Mouse (Mus musculus): ENCODE measurements around the gene Tmem221. TPM values are rescaled to one million over a fixed set of nuclear protein-coding genes. Genes with fewer than 3 reads are reported as not detected.

Gene Tmem221
- polyA plus RNA-seq, 1 experiment from 2014 or later: 0.53 TPM

- no peak for ATAC-seq (ENCODE audit: low read depth)
- 55% methylated on average over 1 of the region's 1 CpGs for WGBS (ENCODE audit: insufficient replicate concordance)
These were observed 16.3 kb upstream of the Tmem221 start for GRCm38 (mm10) chr8:71575020-71575419.

GRCm38 (mm10) chr8:71574426-71574825, 15.8 kb upstream of the Tmem221 start:
- ATAC-seq (ENCODE audit: low read depth) (no peak), DNase-seq (no peak)
- Histone ChIP-seq H3K9me3 (replicated peaks) (no peaks in the 10 kb centered on the region), H3K9ac (no peak overlapping the region), H3K27ac (no peak overlapping the region), H3K36me3 (no peaks in the 10 kb centered on the region), H3K4me1 (replicated peaks) (peaks cover 18% of the 10 kb centered on the region), H3K27me3 (peaks cover 23% of the 10 kb centered on the region), H3K4me3 (replicated peaks) (no peak overlapping the region), H3K4me2 (no peak overlapping the region)
- WGBS (ENCODE audit: insufficient replicate concordance): 65% methylated on average over 7 of the region's 7 CpGs

More at GRCm38 (mm10) chr8:71575020-71575419, 16.3 kb upstream of the Tmem221 start:
- H3K36me3 ChIP-seq: no peaks in the 10 kb centered on the region
- no peak overlapping the region for H3K4me3 ChIP-seq (replicated peaks)
- H3K27ac ChIP-seq: no peak overlapping the region
- no peak for DNase-seq
- H3K4me1 ChIP-seq (replicated peaks): peaks cover 12% of the 10 kb centered on the region
- no peaks in the 10 kb centered on the region for H3K9me3 ChIP-seq (replicated peaks)
- no peak overlapping the region for H3K4me2 ChIP-seq
- no peak overlapping the region for H3K9ac ChIP-seq
- H3K27me3 ChIP-seq: peaks cover 17% of the 10 kb centered on the region

- no peak overlapping the region for H3K4me2 ChIP-seq
- H3K27ac ChIP-seq: no peak overlapping the region
- H3K4me1 ChIP-seq (replicated peaks): peaks cover 26% of the 10 kb centered on the region
- no peak overlapping the region for H3K9ac ChIP-seq
- DNase-seq: no peak
- no peaks in the 10 kb centered on the region for H3K36me3 ChIP-seq
- no peaks in the 10 kb centered on the region for H3K9me3 ChIP-seq (replicated peaks)
- H3K4me3 ChIP-seq (replicated peaks): no peak overlapping the region
- ATAC-seq (ENCODE audit: low read depth): no peak
- WGBS (ENCODE audit: insufficient replicate concordance): 72% methylated on average over 9 of the region's 9 CpGs
- H3K27me3 ChIP-seq: peaks cover 37% of the 10 kb centered on the region
These were observed 14.4 kb upstream of the Tmem221 start for GRCm38 (mm10) chr8:71572847-71573633.

- peaks cover 26% of the 10 kb centered on the region for H3K4me1 ChIP-seq (replicated peaks)
- H3K27me3 ChIP-seq: peaks cover 42% of the 10 kb centered on the region
- DNase-seq (no peak), ATAC-seq (ENCODE audit: low read depth) (no peak)
- H3K4me3 ChIP-seq (replicated peaks): no peak overlapping the region
- 77% methylated on average over 2 of the region's 2 CpGs for WGBS (ENCODE audit: insufficient replicate concordance)
- H3K9ac ChIP-seq: no peak overlapping the region
- H3K36me3 ChIP-seq: no peaks in the 10 kb centered on the region
- H3K27ac ChIP-seq: no peak overlapping the region
- H3K9me3 ChIP-seq (replicated peaks): no peaks in the 10 kb centered on the region
- no peak overlapping the region for H3K4me2 ChIP-seq
These were observed 13.4 kb upstream of the Tmem221 start for GRCm38 (mm10) chr8:71572077-71572476.

GRCm38 (mm10) chr8:71570291-71570954, 11.8 kb upstream of the Tmem221 start:
- no peaks in the 10 kb centered on the region for H3K36me3 ChIP-seq
- H3K27ac ChIP-seq: no peak overlapping the region
- H3K9me3 ChIP-seq (replicated peaks): no peaks in the 10 kb centered on the region
- peak; percentile 70 for ATAC-seq (ENCODE audit: low read depth)
- peak overlapping the region; percentile 59 for H3K4me3 ChIP-seq (replicated peaks)
- peak overlapping the region; percentile 81 for H3K4me2 ChIP-seq
- peak; percentile 72 for DNase-seq
- peaks cover 45% of the 10 kb centered on the region for H3K27me3 ChIP-seq
- WGBS (ENCODE audit: insufficient replicate concordance): 1% methylated on average over 41 of the region's 41 CpGs
- peak overlapping the region; percentile 59 for H3K9ac ChIP-seq
- H3K4me1 ChIP-seq (replicated peaks): peaks cover 26% of the 10 kb centered on the region

- Histone ChIP-seq H3K4me3 (replicated peaks) (peak overlapping the region; percentile 59), H3K27me3 (peaks cover 45% of the 10 kb centered on the region), H3K36me3 (no peaks in the 10 kb centered on the region), H3K9ac (0 out of 2 replicates have a peak overlapping the region, but pooled peaks have one; percentile 47), H3K4me2 (peak overlapping the region; percentile 81), H3K4me1 (replicated peaks) (peaks cover 26% of the 10 kb centered on the region), H3K27ac (no peak overlapping the region), H3K9me3 (replicated peaks) (no peaks in the 10 kb centered on the region)
- 1% methylated on average over 51 of the region's 51 CpGs for WGBS (ENCODE audit: insufficient replicate concordance)
- ATAC-seq (ENCODE audit: low read depth): peak; percentile 64
- DNase-seq: peak; percentile 60
These were observed 11.0 kb upstream of the Tmem221 start for GRCm38 (mm10) chr8:71569366-71570290.

- peak overlapping the region; percentile 59; the same call in 1 of the 2 replicates for H3K4me3 ChIP-seq (replicated peaks)
- peaks cover 45% of the 10 kb centered on the region for H3K27me3 ChIP-seq
- H3K36me3 ChIP-seq: no peaks in the 10 kb centered on the region
- ATAC-seq (ENCODE audit: low read depth) (no peak), DNase-seq (no peak)
- no peak overlapping the region for H3K9ac ChIP-seq
- peaks cover 7% of the 10 kb centered on the region; the same call in 1 of the 2 replicates for H3K9me3 ChIP-seq (replicated peaks)
- H3K4me1 ChIP-seq (replicated peaks): peaks cover 26% of the 10 kb centered on the region
- WGBS (ENCODE audit: insufficient replicate concordance): 53% methylated on average over 6 of the region's 6 CpGs
- peak overlapping the region; percentile 81 for H3K4me2 ChIP-seq
- H3K27ac ChIP-seq: no peak overlapping the region
These were observed 10.3 kb upstream of the Tmem221 start for GRCm38 (mm10) chr8:71568941-71569340.

GRCm38 (mm10) chr8:71568387-71568937, 9.8 kb upstream of the Tmem221 start, which contains the start of gene Slc27a1:
Gene Slc27a1 (plus strand): TSS chr8:71568882.
- ATAC-seq (ENCODE audit: low read depth) (no peak), DNase-seq (no peak)
- 28% methylated on average over 13 of the region's 13 CpGs for whole genome bisulfite sequencing (ENCODE audit: insufficient replicate concordance)
- no peaks in the 10 kb centered on the region for H3K36me3 ChIP-seq
- H3K4me3 ChIP-seq (replicated peaks): peak within 1 kb of the TSS; percentile 59
- H3K9ac ChIP-seq: 0 out of 2 replicates have a peak within 1 kb of the TSS, but pooled peaks have one; percentile 47
- peaks cover 26% of the 10 kb centered on the region for H3K4me1 ChIP-seq (replicated peaks)
- H3K27ac ChIP-seq: no peak within 1 kb of the TSS
- H3K27me3 ChIP-seq: peaks cover 47% of the 10 kb centered on the region
- H3K4me2 ChIP-seq: peak within 1 kb of the TSS; percentile 81
- H3K9me3 ChIP-seq (replicated peaks): peaks cover 8% of the 10 kb centered on the region; the same call in 1 of the 2 replicates

GRCm38 (mm10) chr8:71567587-71567986, 8.9 kb upstream of the Tmem221 start:
- DNase-seq (no peak), ATAC-seq (ENCODE audit: low read depth) (no peak)
- H3K27me3 ChIP-seq: peaks cover 56% of the 10 kb centered on the region
- H3K4me1 ChIP-seq (replicated peaks): peaks cover 31% of the 10 kb centered on the region
- H3K27ac ChIP-seq: no peak overlapping the region
- H3K4me3 ChIP-seq (replicated peaks): no peak overlapping the region
- H3K9ac ChIP-seq: no peak overlapping the region
- H3K36me3 ChIP-seq: no peaks in the 10 kb centered on the region
- H3K4me2 ChIP-seq: no peak overlapping the region
- WGBS (ENCODE audit: insufficient replicate concordance): 56% methylated on average over 7 of the region's 7 CpGs
- H3K9me3 ChIP-seq (replicated peaks): peaks cover 8% of the 10 kb centered on the region; the same call in 1 of the 2 replicates

- Histone ChIP-seq H3K36me3 (no peaks in the 10 kb centered on the region), H3K9ac (no peak within 1 kb of the TSS), H3K27ac (no peak within 1 kb of the TSS), H3K4me2 (no peak within 1 kb of the TSS), H3K4me3 (replicated peaks) (no peak within 1 kb of the TSS), H3K4me1 (replicated peaks) (peaks cover 40% of the 10 kb centered on the region), H3K27me3 (peaks cover 61% of the 10 kb centered on the region), H3K9me3 (replicated peaks) (peaks cover 8% of the 10 kb centered on the region; the same call in 1 of the 2 replicates)
- 66% methylated on average over 3 of the region's 3 CpGs for WGBS (ENCODE audit: insufficient replicate concordance)
- ATAC-seq (ENCODE audit: low read depth) (no peak), DNase-seq (no peak)
These were observed 7.8 kb upstream of the Tmem221 start, which contains the start of gene Nxnl1 for GRCm38 (mm10) chr8:71566501-71566900. Gene Nxnl1 (minus strand): TSS chr8:71566601.
